Mouse (Mus musculus) activated CD4-positive, CD25-positive, alpha-beta regulatory T cell, adult 4 months (primary cell): ENCODE data around the gene D630023F18Rik. TPM values are rescaled to one million over a fixed set of nuclear protein-coding genes. Genes with fewer than 3 reads are reported as not detected.

Experiments
- ATAC-seq: one replicate; pipeline ENCODE4 v1.8.0; 2017
- polyA plus RNA-seq, 2 experiments: library from polyadenylated mRNA; unstranded; fragments of 100-300 nt; shearing (Covaris generic); gene quantifications; one replicate each; pipeline ENCODE4 v1.2.1; 2017

D630023F18Rik gene
- polyA plus RNA-seq, 2 experiments from 2014 or later: not detected

- ATAC-seq: no peak
These were observed 13.1 kb downstream of the D630023F18Rik start for GRCm38 (mm10) chr1:65109756-65110435.

GRCm38 (mm10) chr1:65109196-65109595 lies 13.8 kb downstream of the D630023F18Rik start:
- ATAC-seq: no peak

GRCm38 (mm10) chr1:65107654-65108279 lies 15.2 kb downstream of the D630023F18Rik start:
- ATAC-seq: no peak

GRCm38 (mm10) chr1:65103273-65103672 lies 19.7 kb downstream of the D630023F18Rik start, which contains the start of gene Cryga:
Cryga (minus strand) TSS chr1:65103373.
- ATAC-seq: no peak

- no peak for ATAC-seq
These were observed 26.1 kb downstream of the D630023F18Rik start for GRCm38 (mm10) chr1:65096953-65097352.

GRCm38 (mm10) chr1:65091566-65091965 lies 31.4 kb downstream of the D630023F18Rik start:
- ATAC-seq: no peak

- ATAC-seq: no peak
These were observed 32.6 kb downstream of the D630023F18Rik start for GRCm38 (mm10) chr1:65090370-65090769.

GRCm38 (mm10) chr1:65088567-65089356 lies 34.3 kb downstream of the D630023F18Rik start:
- no peak for ATAC-seq

- ATAC-seq: no peak
These were observed 40.8 kb downstream of the D630023F18Rik start, which contains the start of gene Crygb for GRCm38 (mm10) chr1:65082188-65082587. Crygb (minus strand) TSS chr1:65082288.

GRCm38 (mm10) chr1:65075607-65076006 lies 47.4 kb downstream of the D630023F18Rik start:
- ATAC-seq: no peak

- no peak for ATAC-seq
These were observed 49.4 kb downstream of the D630023F18Rik start, which contains the start of gene Crygc for GRCm38 (mm10) chr1:65073589-65073988. Crygc (minus strand) TSS chr1:65073689.

- ATAC-seq: no peak
These were observed 55.2 kb downstream of the D630023F18Rik start for GRCm38 (mm10) chr1:65067842-65068241.

GRCm38 (mm10) chr1:65064201-65064600 lies 58.8 kb downstream of the D630023F18Rik start:
- ATAC-seq: no peak

- no peak for ATAC-seq
These were observed 59.7 kb downstream of the D630023F18Rik start, which contains the start of gene Crygd for GRCm38 (mm10) chr1:65063352-65063751. Crygd (minus strand) TSS chr1:65063452.

Other genes with a start within 250 kb of the D630023F18Rik start
- 10 to 100 TPM in 1 of 2 experiments, 1 to 10 TPM in 1; 6.3 to 11.3 TPM for gene Plekhm3, start 166.4 kb downstream of the D630023F18Rik start, polyA plus RNA-seq
- gene Akr1cl, start 90.5 kb downstream of the D630023F18Rik start, polyA plus RNA-seq: under 1 TPM in 1 of 2 experiments, not detected in 1; 0.58 TPM
- gene Cryge, start 72.1 kb downstream of the D630023F18Rik start, polyA plus RNA-seq: not detected
- not detected for gene Crygd, start 59.8 kb downstream of the D630023F18Rik start, polyA plus RNA-seq
- not detected for gene Crygc, start 49.5 kb downstream of the D630023F18Rik start, polyA plus RNA-seq
- not detected for gene Crygb, start 40.9 kb downstream of the D630023F18Rik start, polyA plus RNA-seq
- not detected for gene Cryga, start 19.8 kb downstream of the D630023F18Rik start, polyA plus RNA-seq
- gene Gm28845, start 3.7 kb downstream of the D630023F18Rik start, polyA plus RNA-seq: not detected
- gene Idh1, start 63.3 kb upstream of the D630023F18Rik start, polyA plus RNA-seq: 10 to 100 TPM in 1 of 2 experiments, 1 to 10 TPM in 1; 7.0 to 13.7 TPM
- gene Pikfyve, start 63.5 kb upstream of the D630023F18Rik start, polyA plus RNA-seq: 10 to 100 TPM; 11.5 to 13.6 TPM
- not detected for gene Pth2r, start 158.8 kb upstream of the D630023F18Rik start, polyA plus RNA-seq